Mouse (Mus musculus): ENCODE results near the gene Trim67.
A peak's percentile ranks its signal among the peaks of the same experiment; 100 is the strongest.

Trim67 gene

DNA sequence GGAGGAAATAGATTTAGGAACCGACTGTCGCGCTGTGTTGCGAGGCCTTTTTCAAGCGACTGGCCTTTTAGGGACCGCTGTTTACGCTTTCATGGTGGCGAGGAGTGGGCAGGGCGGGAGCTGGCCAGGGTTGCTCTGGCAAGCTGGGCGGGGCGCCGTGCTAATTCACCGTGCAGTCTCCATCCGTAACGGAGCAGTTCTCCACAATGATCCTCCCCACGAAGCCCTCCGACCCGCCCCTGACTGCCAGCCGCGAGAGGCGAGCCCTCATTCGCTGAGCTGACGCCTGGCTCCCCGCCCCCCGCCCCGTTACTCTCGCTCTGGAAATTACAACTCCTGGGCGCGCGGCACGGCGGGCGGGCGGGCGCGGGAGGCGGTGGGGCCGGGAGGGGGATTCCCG, at the start of gene Trim67:
Trim67 (plus strand) TSS at position 385 of the 400 bp plus-strand sequence.
- no peak for DNase-seq (ENCODE audit: extremely low read depth, insufficient read length, low spot score)

- no peak for DNase-seq (ENCODE audit: extremely low read depth, insufficient read length, low spot score)
Observed at GRCm38 (mm10) chr8:124746661-124747060, 46.2 kb upstream of the Trim67 start.

- DNase-seq (ENCODE audit: extremely low read depth, insufficient read length, low spot score), result no peak
Observed at GRCm38 (mm10) chr8:124751191-124751590, 41.7 kb upstream of the Trim67 start.

DNA sequence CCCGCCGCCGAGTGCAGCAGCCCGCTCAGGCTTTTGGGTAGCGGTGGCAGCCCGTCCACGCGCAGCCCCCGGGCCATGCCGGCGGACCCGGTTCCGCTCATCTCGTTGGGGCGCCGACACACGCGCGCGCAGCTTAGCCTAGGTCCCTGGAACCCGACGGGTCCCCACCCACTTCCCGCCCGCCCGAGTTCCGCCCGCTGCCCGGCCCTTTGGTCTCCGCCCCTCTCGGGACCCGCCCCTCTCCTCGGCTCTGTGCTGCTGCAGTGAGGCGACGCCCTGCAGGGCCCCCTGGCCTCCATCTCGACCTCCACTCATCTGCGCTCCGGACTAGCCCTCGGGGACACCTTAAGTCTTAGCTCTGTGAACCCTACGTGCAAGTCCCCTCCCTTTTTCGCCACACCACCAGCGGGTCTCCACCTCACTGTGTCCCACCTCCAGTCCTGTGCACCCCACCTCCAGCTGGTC, 41.2 kb upstream of the Trim67 start, which contains the start of gene Fam89a:
Fam89a (minus strand) TSS at position 124 of the 465 bp plus-strand sequence.
- DNase-seq (ENCODE audit: extremely low read depth, insufficient read length, low spot score), result no peak

- no peak for DNase-seq (ENCODE audit: extremely low read depth, insufficient read length, low spot score)
Observed at GRCm38 (mm10) chr8:124752325-124752862, 40.5 kb upstream of the Trim67 start.

DNA sequence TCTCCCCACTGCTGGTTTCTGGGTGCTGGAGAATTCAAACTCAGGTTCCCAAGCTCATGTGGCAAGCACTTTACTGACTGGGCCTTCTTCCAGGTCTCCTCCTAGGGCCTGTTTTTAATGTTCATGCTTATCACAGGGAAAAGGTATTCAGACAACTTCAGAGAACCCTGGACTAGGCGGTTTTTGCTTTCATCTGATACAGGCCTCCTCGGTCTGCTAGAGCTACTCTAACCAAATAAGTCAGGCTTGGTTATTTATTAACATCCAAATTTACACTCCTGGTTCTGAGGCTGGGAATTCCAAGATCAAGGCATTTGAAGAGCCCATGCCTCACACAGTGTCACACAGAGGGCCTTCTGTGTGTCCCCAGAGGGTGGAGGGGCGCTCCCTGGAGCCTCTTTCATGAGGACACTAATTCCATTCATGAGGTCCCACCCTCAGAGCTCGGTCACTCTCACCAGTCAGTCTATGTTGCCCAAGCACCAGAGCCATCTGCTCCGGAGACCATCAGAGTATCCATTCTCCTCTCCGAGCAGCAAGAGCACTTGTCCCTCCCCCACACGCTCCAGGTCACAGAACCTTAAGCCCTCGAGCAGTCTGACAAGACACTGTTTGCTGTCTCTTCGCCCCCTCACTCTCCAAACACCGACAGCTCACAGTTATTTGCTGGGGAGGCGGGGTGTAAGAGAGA, 38.6 kb upstream of the Trim67 start:
- DNase-seq (ENCODE audit: extremely low read depth, insufficient read length, low spot score), result no peak

- DNase-seq (ENCODE audit: extremely low read depth, insufficient read length, low spot score), result no peak
Observed at GRCm38 (mm10) chr8:124754792-124755190, 38.1 kb upstream of the Trim67 start.

DNA sequence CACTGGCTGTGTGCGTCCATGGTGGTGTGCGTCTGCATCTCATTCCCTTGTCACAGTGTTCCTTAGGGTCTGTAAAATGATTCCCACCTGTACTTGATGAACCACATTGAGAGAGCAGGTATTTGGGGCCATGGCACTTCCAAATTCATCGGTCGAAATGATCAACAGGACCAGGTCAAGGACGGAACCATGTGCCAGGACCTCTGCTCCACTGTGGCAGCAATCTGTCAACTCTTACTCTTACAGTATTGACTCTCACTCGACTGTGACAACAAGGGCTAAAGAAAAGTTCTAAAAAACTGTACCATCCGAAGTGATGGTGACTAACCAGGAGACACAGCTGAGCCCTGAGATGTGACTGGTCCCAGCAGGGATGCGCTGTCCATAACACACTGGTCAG, 37.4 kb upstream of the Trim67 start:
- no peak for DNase-seq (ENCODE audit: extremely low read depth, insufficient read length, low spot score)

GRCm38 (mm10) chr8:124756153-124756552, 36.7 kb upstream of the Trim67 start:
- DNase-seq (ENCODE audit: extremely low read depth, insufficient read length, low spot score), result no peak

DNA sequence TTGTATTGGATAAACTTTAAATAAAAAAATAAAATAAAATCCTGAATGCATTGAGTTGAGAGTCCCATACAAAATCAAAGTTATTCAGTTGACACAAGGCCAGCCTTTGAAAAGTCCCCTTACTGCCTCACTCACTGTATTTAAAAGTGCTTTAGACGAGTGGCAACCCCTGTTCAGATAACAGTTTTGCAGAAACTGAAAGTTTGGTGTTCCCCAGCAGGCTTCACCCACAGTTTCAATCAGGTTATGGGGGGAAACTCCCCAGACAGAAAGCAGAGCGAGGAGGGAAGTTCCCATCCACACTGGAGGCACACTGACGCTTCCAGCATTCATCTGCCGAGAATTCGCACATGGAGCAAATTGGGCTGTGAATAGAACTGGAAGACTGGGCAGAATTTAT, 36.3 kb upstream of the Trim67 start:
- no peak for DNase-seq (ENCODE audit: extremely low read depth, insufficient read length, low spot score)

DNA sequence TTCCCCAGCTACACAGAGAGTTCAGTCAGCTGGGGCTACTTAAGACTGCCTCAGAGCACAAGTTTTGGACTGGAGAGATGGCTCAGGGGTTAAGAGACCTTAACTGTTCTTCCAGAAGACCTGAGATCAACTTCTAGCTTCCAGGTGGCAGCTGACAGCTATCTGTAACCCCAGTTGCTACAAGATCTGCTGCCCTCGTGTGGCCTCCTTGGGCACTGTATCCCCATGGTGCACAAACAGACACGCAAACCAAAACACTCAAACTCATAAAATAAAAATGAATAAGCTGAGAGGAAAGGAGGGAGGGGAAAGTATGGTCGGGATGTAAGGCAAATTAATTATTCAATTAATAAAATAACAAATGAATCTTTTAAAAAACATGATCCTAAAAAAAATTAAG, 34.3 kb upstream of the Trim67 start:
- no peak for DNase-seq (ENCODE audit: extremely low read depth, insufficient read length, low spot score)

GRCm38 (mm10) chr8:124763061-124763460, 29.8 kb upstream of the Trim67 start:
- DNase-seq (ENCODE audit: extremely low read depth, insufficient read length, low spot score), result no peak

GRCm38 (mm10) chr8:124772389-124772788, 20.5 kb upstream of the Trim67 start:
- no peak for DNase-seq (ENCODE audit: extremely low read depth, insufficient read length, low spot score)

GRCm38 (mm10) chr8:124775695-124776094, 17.2 kb upstream of the Trim67 start:
- no peak for DNase-seq (ENCODE audit: extremely low read depth, insufficient read length, low spot score)

DNA sequence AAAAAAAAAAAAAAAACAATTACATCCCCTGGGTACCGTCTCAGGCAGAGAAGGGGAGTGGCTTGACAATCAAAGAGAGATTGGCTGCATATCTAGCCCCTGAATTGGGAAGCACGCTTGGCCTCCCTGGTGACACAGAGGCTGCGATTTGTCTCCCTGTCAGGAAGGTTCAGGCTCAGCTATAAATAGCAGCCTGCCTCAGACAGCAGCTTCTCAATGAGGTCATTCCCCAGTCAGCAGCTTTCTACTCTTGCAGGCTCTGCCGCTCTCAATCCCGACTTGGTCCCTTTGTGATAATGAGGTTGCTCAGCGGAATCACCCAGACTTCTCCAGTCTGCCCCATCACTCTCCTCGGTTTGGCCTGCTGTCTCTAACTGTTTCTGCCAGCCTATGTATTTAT, 12.7 kb upstream of the Trim67 start:
- no peak for DNase-seq (ENCODE audit: extremely low read depth, insufficient read length, low spot score)

- peak; percentile 50 for DNase-seq (ENCODE audit: extremely low read depth, insufficient read length, low spot score)
Observed at GRCm38 (mm10) chr8:124782431-124782830, 10.5 kb upstream of the Trim67 start.

DNA sequence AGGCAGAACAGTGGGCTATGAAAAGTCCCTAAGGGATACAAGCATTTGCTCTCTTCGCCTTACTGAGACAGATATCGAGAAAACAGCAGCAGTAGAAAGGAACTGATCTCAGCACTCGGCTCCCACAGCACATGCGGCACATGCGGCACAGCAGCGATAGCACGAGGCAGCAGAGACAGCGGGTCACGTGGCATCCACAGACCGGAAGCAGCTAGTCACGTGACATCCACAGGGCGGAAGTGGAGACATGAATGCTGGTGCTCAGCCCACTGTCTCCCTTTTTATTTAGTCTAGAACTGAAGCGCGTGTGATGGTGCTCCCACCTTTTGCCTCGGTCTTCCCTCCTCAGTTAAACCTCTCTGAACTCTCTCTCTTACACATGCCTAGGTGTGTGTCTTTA, 9.7 kb upstream of the Trim67 start:
- no peak for DNase-seq (ENCODE audit: extremely low read depth, insufficient read length, low spot score)

- DNase-seq (ENCODE audit: extremely low read depth, insufficient read length, low spot score), result no peak
Observed at GRCm38 (mm10) chr8:124784613-124785012, 8.3 kb upstream of the Trim67 start.

GRCm38 (mm10) chr8:124790676-124791075, 2.2 kb upstream of the Trim67 start:
- no peak for DNase-seq (ENCODE audit: extremely low read depth, insufficient read length, low spot score)

DNA sequence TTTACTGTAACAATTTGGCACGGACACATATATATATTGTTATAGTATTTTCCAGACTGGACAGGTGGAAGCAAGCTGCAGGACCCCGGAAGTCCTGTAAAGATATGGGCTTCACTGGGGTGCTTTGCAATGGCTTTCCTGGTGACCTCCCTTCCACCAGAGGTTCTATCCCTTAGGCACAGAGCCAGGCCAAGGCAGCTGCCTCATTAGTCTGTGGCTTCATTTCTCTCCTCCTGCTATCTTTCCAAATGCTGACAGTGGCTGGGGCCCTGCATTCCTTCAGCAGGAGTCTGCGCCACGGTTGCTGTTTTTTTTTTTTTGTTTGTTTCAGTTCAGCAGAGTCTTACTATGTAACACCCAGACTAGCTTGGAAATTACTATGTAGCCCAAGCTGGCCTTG, 1.1 kb upstream of the Trim67 start:
- DNase-seq (ENCODE audit: extremely low read depth, insufficient read length, low spot score), result no peak

- no peak for DNase-seq (ENCODE audit: extremely low read depth, insufficient read length, low spot score)
Observed at GRCm38 (mm10) chr8:124792186-124792585, 706 bp upstream of the Trim67 start.

DNA sequence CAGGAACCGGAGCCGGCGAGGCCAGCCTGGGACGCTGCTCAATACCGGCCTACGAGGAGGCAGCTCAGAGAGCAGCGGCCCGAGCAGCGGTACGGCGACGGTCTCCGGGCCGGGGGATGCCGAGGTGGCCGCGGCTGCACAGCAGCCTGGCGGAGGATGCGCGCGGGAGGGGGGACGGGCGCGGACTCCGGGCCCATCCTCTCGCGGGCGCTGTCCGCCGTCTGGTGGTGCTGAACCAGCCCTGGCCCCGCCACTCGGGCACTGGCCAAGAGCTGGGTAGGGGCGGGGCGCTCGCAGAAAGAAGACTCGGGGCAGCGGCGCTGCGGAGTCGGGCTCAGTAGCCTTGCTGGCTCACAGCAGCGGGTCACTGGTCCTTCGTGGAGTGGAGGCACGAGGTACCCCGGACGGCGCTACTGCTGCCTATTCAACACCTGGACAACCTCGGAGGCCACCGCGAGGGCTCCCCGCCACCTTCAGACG, 320 bp downstream of the Trim67 start:
- no peak for DNase-seq (ENCODE audit: extremely low read depth, insufficient read length, low spot score)

All from 3134 (cell line).